Mouse (Mus musculus): ENCODE measurements around the gene BC048679. TPM values are rescaled to one million over a fixed set of nuclear protein-coding genes. Genes with fewer than 3 reads are reported as not detected.
A peak's percentile ranks its signal among the peaks of the same experiment; 100 is the strongest.

The BC048679 gene
- not detected for total RNA-seq (2021)
- not detected in 2 replicates for polyA plus RNA-seq (2012; rRNA removed)
- long read RNA-seq: 0 reads

DNA sequence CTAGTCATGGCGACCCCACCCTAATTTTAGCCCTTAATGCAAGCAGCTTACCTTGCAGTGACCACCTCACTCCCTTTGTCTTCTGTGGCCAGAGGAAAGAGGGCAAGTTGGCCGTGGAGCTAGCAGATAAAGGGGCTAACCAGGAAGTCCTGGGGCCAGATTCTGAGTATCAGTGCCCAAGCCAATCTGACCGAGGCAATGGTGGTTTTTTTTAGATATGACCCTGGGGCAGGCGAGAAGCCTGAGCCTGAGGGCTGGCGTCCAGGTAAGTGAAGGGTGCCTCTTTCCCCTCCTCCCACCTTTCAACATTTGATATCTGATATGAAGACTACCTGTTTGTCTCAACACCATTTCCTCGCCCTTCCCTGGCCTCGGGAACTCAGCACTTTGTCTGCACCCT lies at the start of gene BC048679:
Gene BC048679 (minus strand): TSS at position 101 of the 400 bp plus-strand sequence.
- H3K9ac ChIP-seq (ENCODE audit: low read depth, low read length): no peak within 1 kb of the TSS
- no peaks in the 10 kb centered on the region for H3K4me1 ChIP-seq (ENCODE audit: control insufficient read depth, insufficient read depth, low read length)
- 0 out of 2 replicates have a peak, but pooled peaks cover 2% of the 10 kb centered on the region for H3K27me3 ChIP-seq (ENCODE audit: control insufficient read depth, insufficient read depth, low read length)
- no peak for TF ChIP-seq EP300 (IDR thresholded peaks at IDR 0.05; ENCODE audit: insufficient read depth, low read depth, low read length)
- TF ChIP-seq POLR2A (IDR thresholded peaks at IDR 0.05; ENCODE audit: insufficient read depth, low read depth, low read length): no peak
- no peak for TF ChIP-seq CTCF (IDR thresholded peaks at IDR 0.05)
- no peak for DNase-seq
- intact Hi-C loops (cut with DNase I): no loop called here
- H3K27ac ChIP-seq: no peak within 1 kb of the TSS
- H3K79me2 ChIP-seq (replicated peaks; ENCODE audit: control insufficient read depth, insufficient read depth, low read length): no peaks in the 10 kb centered on the region
- H3K4me3 ChIP-seq: no peak within 1 kb of the TSS
- WGBS: 34% methylated on average over 7 of the region's 7 CpGs
- H3K36me3 ChIP-seq (ENCODE audit: control insufficient read depth, insufficient read depth, low read length): no peaks in the 10 kb centered on the region

DNA sequence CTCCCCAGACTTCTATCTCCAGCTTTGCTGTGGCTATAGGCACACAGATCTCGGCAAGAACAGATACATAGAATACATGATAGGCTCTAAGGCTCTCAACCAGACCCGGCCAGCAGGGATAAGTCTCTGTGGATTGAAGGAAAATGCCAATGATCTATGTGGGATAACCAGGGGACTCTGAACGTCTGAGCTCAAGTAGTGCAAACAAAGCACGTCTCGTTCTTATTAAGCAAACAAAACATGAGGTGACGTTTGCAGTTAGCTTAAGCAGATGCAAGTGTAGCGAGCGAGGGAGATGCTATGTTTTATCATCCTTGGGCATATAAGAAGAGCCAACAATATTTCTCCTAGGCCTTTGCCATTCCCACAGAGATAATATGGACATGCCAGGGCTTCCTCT lies 44.9 kb upstream of the BC048679 start:
- no peaks in the 10 kb centered on the region for H3K27me3 ChIP-seq (ENCODE audit: control insufficient read depth, insufficient read depth, low read length)
- H3K27ac ChIP-seq: no peak overlapping the region
- no peaks in the 10 kb centered on the region for H3K79me2 ChIP-seq (replicated peaks; ENCODE audit: control insufficient read depth, insufficient read depth, low read length)
- WGBS: 87% methylated on average over 8 of the region's 8 CpGs
- intact Hi-C loops (cut with DNase I): no loop called here
- no peaks in the 10 kb centered on the region for H3K36me3 ChIP-seq (ENCODE audit: control insufficient read depth, insufficient read depth, low read length)
- H3K4me1 ChIP-seq (ENCODE audit: control insufficient read depth, insufficient read depth, low read length): peaks cover 1% of the 10 kb centered on the region; the same call in 1 of the 2 replicates
- TF ChIP-seq POLR2A (IDR thresholded peaks at IDR 0.05; ENCODE audit: insufficient read depth, low read depth, low read length) (no peak), CTCF (IDR thresholded peaks at IDR 0.05) (no peak), EP300 (IDR thresholded peaks at IDR 0.05; ENCODE audit: insufficient read depth, low read depth, low read length) (no peak)
- H3K4me3 ChIP-seq: no peak overlapping the region
- DNase-seq: no peak
- H3K9ac ChIP-seq (ENCODE audit: low read depth, low read length): no peak overlapping the region

DNA sequence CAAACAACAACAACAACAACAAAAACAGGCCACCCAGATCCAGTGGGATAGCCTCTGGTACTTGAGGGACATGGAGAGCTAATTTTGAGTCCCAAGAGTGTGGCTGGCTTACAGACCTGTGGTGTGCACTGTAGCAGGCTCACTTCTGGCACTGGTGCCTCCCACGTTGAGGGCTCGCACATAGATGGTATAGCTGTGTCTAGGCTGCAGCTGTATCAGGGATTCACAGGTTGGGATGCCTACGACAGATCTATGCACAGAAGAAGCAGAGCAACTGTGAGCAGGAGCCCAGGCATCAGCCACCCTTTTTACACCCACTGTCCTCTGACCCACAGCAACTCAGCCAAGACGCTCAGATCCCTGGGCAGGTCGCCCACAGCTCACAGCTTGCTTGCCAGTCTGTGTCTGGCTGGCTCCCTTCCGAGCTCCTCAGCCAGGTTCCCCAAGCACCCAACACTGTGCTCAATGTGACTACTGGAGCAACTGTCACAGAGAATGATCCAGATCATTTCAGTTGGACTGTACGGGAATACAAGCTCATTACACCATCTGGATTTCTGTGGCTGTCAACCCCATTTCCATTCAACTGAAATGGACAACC lies 43.9 kb upstream of the BC048679 start:
- DNase-seq: peak; percentile 71 to 85
- Histone ChIP-seq H3K4me3 (no peak overlapping the region), H3K9ac (ENCODE audit: low read depth, low read length) (no peak overlapping the region), H3K27ac (peak overlapping the region; percentile 32), H3K79me2 (replicated peaks; ENCODE audit: control insufficient read depth, insufficient read depth, low read length) (no peaks in the 10 kb centered on the region), H3K36me3 (ENCODE audit: control insufficient read depth, insufficient read depth, low read length) (no peaks in the 10 kb centered on the region), H3K4me1 (ENCODE audit: control insufficient read depth, insufficient read depth, low read length) (peaks cover 1% of the 10 kb centered on the region; the same call in 1 of the 2 replicates), H3K27me3 (ENCODE audit: control insufficient read depth, insufficient read depth, low read length) (no peaks in the 10 kb centered on the region)
- 52% methylated on average over 7 of the region's 7 CpGs for WGBS
- TF ChIP-seq POLR2A (IDR thresholded peaks at IDR 0.05; ENCODE audit: insufficient read depth, low read depth, low read length) (no peak), CTCF (IDR thresholded peaks at IDR 0.05) (no peak), EP300 (IDR thresholded peaks at IDR 0.05; ENCODE audit: insufficient read depth, low read depth, low read length) (0 out of 2 replicates have a peak, but pooled peaks have one; percentile 59)
- intact Hi-C loops (cut with DNase I): no loop called here

DNA sequence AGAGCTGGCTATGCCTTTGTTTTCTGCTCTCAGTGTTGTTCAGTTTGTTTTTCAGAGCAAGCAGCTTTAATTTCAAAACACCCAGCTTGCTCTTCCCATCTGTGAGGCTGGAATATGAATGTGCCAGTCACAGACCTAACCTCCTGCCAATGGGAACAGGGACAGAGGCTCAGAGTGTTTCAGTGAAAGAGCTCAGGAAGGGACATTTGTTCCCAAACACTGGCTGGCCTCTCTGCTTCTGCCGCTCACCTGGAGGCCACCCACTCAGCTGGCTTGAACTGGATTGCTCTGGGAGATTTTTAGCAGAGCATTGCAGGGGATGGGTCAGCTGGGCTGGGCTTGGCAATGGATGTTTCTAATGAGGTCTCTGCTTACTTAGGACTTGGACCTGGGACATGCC lies 42.9 kb upstream of the BC048679 start:
- H3K27ac ChIP-seq: no peak overlapping the region

DNA sequence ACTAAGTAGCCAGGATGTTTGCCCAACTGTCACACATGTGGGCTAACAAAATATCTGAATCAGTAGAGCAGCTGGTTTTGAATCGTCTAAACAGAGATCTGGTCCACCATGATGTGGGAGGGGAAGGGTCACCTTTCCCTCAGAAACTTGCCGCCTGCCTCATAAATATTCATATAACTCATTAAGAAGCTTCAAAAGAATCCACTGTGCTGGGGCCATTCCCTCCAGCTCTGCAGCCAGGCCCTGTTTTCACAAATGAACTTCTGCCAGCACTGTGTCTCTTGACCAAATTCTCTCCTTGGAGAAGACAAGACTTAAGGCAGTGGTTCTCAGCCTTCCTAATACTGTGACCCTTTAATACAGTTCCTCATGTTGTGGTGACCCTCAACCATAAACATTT lies 41.5 kb upstream of the BC048679 start:
- intact Hi-C loops (cut with DNase I): no loop called here
- 52% methylated on average over 2 of the region's 2 CpGs for WGBS
- Histone ChIP-seq H3K27ac (no peak overlapping the region), H3K27me3 (ENCODE audit: control insufficient read depth, insufficient read depth, low read length) (no peaks in the 10 kb centered on the region), H3K4me1 (ENCODE audit: control insufficient read depth, insufficient read depth, low read length) (peaks cover 1% of the 10 kb centered on the region; the same call in 1 of the 2 replicates), H3K9ac (ENCODE audit: low read depth, low read length) (no peak overlapping the region), H3K4me3 (no peak overlapping the region), H3K79me2 (replicated peaks; ENCODE audit: control insufficient read depth, insufficient read depth, low read length) (no peaks in the 10 kb centered on the region), H3K36me3 (ENCODE audit: control insufficient read depth, insufficient read depth, low read length) (no peaks in the 10 kb centered on the region)
- DNase-seq: no peak
- TF ChIP-seq CTCF (IDR thresholded peaks at IDR 0.05): no peak
- no peak for TF ChIP-seq EP300 (IDR thresholded peaks at IDR 0.05; ENCODE audit: insufficient read depth, low read depth, low read length)
- TF ChIP-seq POLR2A (IDR thresholded peaks at IDR 0.05; ENCODE audit: insufficient read depth, low read depth, low read length): no peak

More for the DNA sequence above, 42.9 kb upstream of the BC048679 start:
- H3K4me3 ChIP-seq: no peak overlapping the region
- WGBS: 56% methylated on average over 1 of the region's 1 CpGs
- no peak overlapping the region for H3K9ac ChIP-seq (ENCODE audit: low read depth, low read length)
- TF ChIP-seq CTCF (IDR thresholded peaks at IDR 0.05): no peak
- no peak for TF ChIP-seq POLR2A (IDR thresholded peaks at IDR 0.05; ENCODE audit: insufficient read depth, low read depth, low read length)
- TF ChIP-seq EP300 (IDR thresholded peaks at IDR 0.05; ENCODE audit: insufficient read depth, low read depth, low read length): no peak
- DNase-seq: no peak
- intact Hi-C loops (cut with DNase I): no loop called here
- no peaks in the 10 kb centered on the region for H3K27me3 ChIP-seq (ENCODE audit: control insufficient read depth, insufficient read depth, low read length)
- H3K79me2 ChIP-seq (replicated peaks; ENCODE audit: control insufficient read depth, insufficient read depth, low read length): no peaks in the 10 kb centered on the region
- H3K4me1 ChIP-seq (ENCODE audit: control insufficient read depth, insufficient read depth, low read length): peaks cover 1% of the 10 kb centered on the region; the same call in 1 of the 2 replicates
- no peaks in the 10 kb centered on the region for H3K36me3 ChIP-seq (ENCODE audit: control insufficient read depth, insufficient read depth, low read length)

DNA sequence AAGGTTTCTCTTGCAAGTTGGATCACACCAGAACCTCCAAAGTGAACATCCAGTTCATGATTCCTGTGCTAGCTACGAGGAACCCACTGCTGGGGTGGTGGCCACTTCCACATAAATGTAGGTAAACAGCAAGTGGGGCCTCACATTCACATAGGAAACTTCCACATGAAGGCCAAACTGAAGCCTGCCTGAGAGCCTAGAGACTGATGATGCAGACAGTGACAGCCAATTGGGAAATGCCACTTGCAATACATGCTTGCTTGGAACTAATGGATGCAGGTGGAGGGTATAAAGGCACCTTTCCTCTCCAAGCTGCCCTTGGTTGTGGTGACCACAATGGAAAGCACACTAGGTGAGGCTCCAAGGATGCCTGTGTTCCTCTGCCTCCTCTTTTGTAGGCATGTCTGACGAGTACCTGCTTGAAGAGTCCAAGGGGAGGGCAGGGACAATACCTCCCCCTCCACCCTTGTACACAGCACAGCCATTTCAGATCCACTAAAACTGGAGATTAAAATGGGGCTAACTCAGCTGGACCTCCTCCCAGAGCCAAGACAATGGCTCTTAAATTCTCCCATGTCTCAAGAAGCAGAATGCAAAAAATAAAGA lies 40.1 kb upstream of the BC048679 start:
- Histone ChIP-seq H3K4me3 (no peak overlapping the region), H3K9ac (ENCODE audit: low read depth, low read length) (no peak overlapping the region), H3K27me3 (ENCODE audit: control insufficient read depth, insufficient read depth, low read length) (no peaks in the 10 kb centered on the region), H3K79me2 (replicated peaks; ENCODE audit: control insufficient read depth, insufficient read depth, low read length) (no peaks in the 10 kb centered on the region), H3K4me1 (ENCODE audit: control insufficient read depth, insufficient read depth, low read length) (peaks cover 1% of the 10 kb centered on the region; the same call in 1 of the 2 replicates), H3K36me3 (ENCODE audit: control insufficient read depth, insufficient read depth, low read length) (no peaks in the 10 kb centered on the region), H3K27ac (no peak overlapping the region)
- intact Hi-C loops (cut with DNase I): no loop called here
- TF ChIP-seq CTCF (IDR thresholded peaks at IDR 0.05): no peak
- no peak for TF ChIP-seq EP300 (IDR thresholded peaks at IDR 0.05; ENCODE audit: insufficient read depth, low read depth, low read length)
- no peak for TF ChIP-seq POLR2A (IDR thresholded peaks at IDR 0.05; ENCODE audit: insufficient read depth, low read depth, low read length)
- DNase-seq: no peak
- WGBS: 76% methylated on average over 2 of the region's 2 CpGs
